Mouse (Mus musculus) midbrain, embryonic 15.5 days (tissue): ENCODE results near the gene Pikfyve. TPM values are rescaled to one million over a fixed set of nuclear protein-coding genes. Genes with fewer than 3 reads are reported as not detected.
A peak's percentile ranks its signal among the peaks of the same experiment; 100 is the strongest.

Experiments used
- ATAC-seq: fragments of 200-750 bp; cut with Nextera tagmentation; replicated peaks from 2 replicates; pipeline ENCODE4 v1.8.0; 2017; ENCODE audit warnings: moderate TSS enrichment
- H3K27ac ChIP-seq: fragments of 300-500 bp; sonication (generic); 2 replicates; pipeline ENCODE4 v1.5.1; 2015; ENCODE audit warnings: mild to moderate bottlenecking, inconsistent platforms
- H3K27me3 ChIP-seq: fragments of 300-500 bp; sonication (generic); replicated peaks from 2 replicates; pipeline ENCODE4 v1.6.1; 2015; ENCODE audit warnings: inconsistent platforms
- H3K36me3 ChIP-seq: fragments of 300-500 bp; sonication (generic); replicated peaks from 2 replicates; pipeline ENCODE4 v1.6.1; 2015; ENCODE audit warnings: inconsistent platforms
- H3K4me1 ChIP-seq: fragments of 300-500 bp; sonication (generic); 2 replicates; pipeline ENCODE4 v1.6.1; 2015; ENCODE audit warnings: inconsistent platforms
- H3K4me2 ChIP-seq: fragments of 300-500 bp; sonication (generic); 2 replicates; pipeline ENCODE4 v1.6.1; 2015; ENCODE audit warnings: inconsistent platforms, mild to moderate bottlenecking, moderate library complexity
- H3K4me3 ChIP-seq: fragments of 300-500 bp; sonication (generic); 2 replicates; pipeline ENCODE4 v1.5.1; 2015; ENCODE audit warnings: mild to moderate bottlenecking, inconsistent platforms
- H3K9ac ChIP-seq: fragments of 300-500 bp; sonication (generic); 2 replicates; pipeline ENCODE4 v1.6.1; 2015; ENCODE audit warnings: mild to moderate bottlenecking, inconsistent platforms
- H3K9me3 ChIP-seq: fragments of 300-500 bp; sonication (generic); 2 replicates; pipeline ENCODE4 v1.6.1; 2016; ENCODE audit warnings: inconsistent platforms
- WGBS: fragments of 180-500 bp; shearing (Covaris S2); methylation state at CpG from one replicate; pipeline ENCODE4 v1.1.7; 2015; ENCODE audit warnings: mixed read lengths; 5-methylcytosine and 5-hydroxymethylcytosine counted together
- polyA plus RNA-seq: library from polyadenylated mRNA; unstranded; fragments of >200 nt; fragmentation: Nextera tagmentation; extraction: Ambion mirVana; gene quantifications from 2 replicates; pipeline ENCODE4 v1.2.1, GENCODE M21; 2015

Pikfyve gene
- polyA plus RNA-seq = 10.6 and 12.8 TPM in 2 replicates

GRCm38 (mm10) chr1:65186287-65187073 is at the start of gene Pikfyve, which contains the start of gene Idh1:
Pikfyve (plus strand) TSS chr1:65186683.
Idh1 (minus strand) TSS chr1:65186500.
- WGBS = 1% methylated on average over 71 of the region's 71 CpGs
- Histone ChIP-seq H3K9ac (peak within 1 kb of the TSS; percentile 85), H3K9me3 (no peaks in the 10 kb centered on the region), H3K27me3 (no peaks in the 10 kb centered on the region), H3K4me1 (peaks cover 17% of the 10 kb centered on the region), H3K27ac (peak within 1 kb of the TSS; percentile 87), H3K4me2 (peak within 1 kb of the TSS; percentile 66), H3K36me3 (no peaks in the 10 kb centered on the region), H3K4me3 (peak within 1 kb of the TSS; percentile 88)
- peak; percentile 100 for ATAC-seq

- ATAC-seq = no peak
- no peak overlapping the region for H3K9ac ChIP-seq
- H3K4me3 ChIP-seq = no peak overlapping the region
- 85% methylated on average over 6 of the region's 6 CpGs for WGBS
- H3K27me3 ChIP-seq = no peaks in the 10 kb centered on the region
- H3K27ac ChIP-seq = no peak overlapping the region
- no peaks in the 10 kb centered on the region for H3K9me3 ChIP-seq
- H3K4me2 ChIP-seq = no peak overlapping the region
- H3K4me1 ChIP-seq = no peaks in the 10 kb centered on the region
- H3K36me3 ChIP-seq = no peaks in the 10 kb centered on the region
These were observed 48.9 kb upstream of the Pikfyve start for GRCm38 (mm10) chr1:65137560-65137959.

- Histone ChIP-seq H3K4me1 (no peaks in the 10 kb centered on the region), H3K4me3 (no peak overlapping the region), H3K9me3 (no peaks in the 10 kb centered on the region), H3K9ac (no peak overlapping the region), H3K27me3 (no peaks in the 10 kb centered on the region), H3K27ac (no peak overlapping the region), H3K4me2 (no peak overlapping the region), H3K36me3 (no peaks in the 10 kb centered on the region)
- ATAC-seq = no peak
- 96% methylated on average over 2 of the region's 2 CpGs for WGBS
These were observed 41.7 kb upstream of the Pikfyve start for GRCm38 (mm10) chr1:65144783-65145182.

GRCm38 (mm10) chr1:65146601-65147000 is 39.9 kb upstream of the Pikfyve start:
- Histone ChIP-seq H3K4me1 (no peaks in the 10 kb centered on the region), H3K36me3 (no peaks in the 10 kb centered on the region), H3K9me3 (no peaks in the 10 kb centered on the region), H3K4me3 (no peak overlapping the region), H3K27me3 (no peaks in the 10 kb centered on the region), H3K9ac (no peak overlapping the region), H3K27ac (no peak overlapping the region), H3K4me2 (no peak overlapping the region)
- ATAC-seq = no peak
- 70% methylated on average over 2 of the region's 2 CpGs for WGBS

GRCm38 (mm10) chr1:65147326-65147725 is 39.2 kb upstream of the Pikfyve start:
- no peak overlapping the region for H3K4me3 ChIP-seq

GRCm38 (mm10) chr1:65147971-65148370 is 38.5 kb upstream of the Pikfyve start:
- H3K27ac ChIP-seq = no peak overlapping the region
- ATAC-seq = no peak
- WGBS = 82% methylated on average over 3 of the region's 3 CpGs

More at GRCm38 (mm10) chr1:65147326-65147725, 39.2 kb upstream of the Pikfyve start:
- no peak overlapping the region for H3K27ac ChIP-seq
- H3K4me1 ChIP-seq = no peaks in the 10 kb centered on the region
- no peaks in the 10 kb centered on the region for H3K36me3 ChIP-seq
- ATAC-seq = no peak
- H3K27me3 ChIP-seq = no peaks in the 10 kb centered on the region
- H3K9ac ChIP-seq = no peak overlapping the region
- no peaks in the 10 kb centered on the region for H3K9me3 ChIP-seq
- H3K4me2 ChIP-seq = no peak overlapping the region
- WGBS = 96% methylated on average over 5 of the region's 5 CpGs

GRCm38 (mm10) chr1:65154814-65155213 is 31.7 kb upstream of the Pikfyve start:
- Histone ChIP-seq H3K4me1 (no peaks in the 10 kb centered on the region), H3K4me3 (no peak overlapping the region), H3K9ac (no peak overlapping the region), H3K27ac (no peak overlapping the region), H3K36me3 (peaks cover 21% of the 10 kb centered on the region), H3K27me3 (no peaks in the 10 kb centered on the region), H3K9me3 (no peaks in the 10 kb centered on the region), H3K4me2 (no peak overlapping the region)
- no peak for ATAC-seq

More at GRCm38 (mm10) chr1:65147971-65148370, 38.5 kb upstream of the Pikfyve start:
- Histone ChIP-seq H3K36me3 (no peaks in the 10 kb centered on the region), H3K4me2 (no peak overlapping the region), H3K4me3 (no peak overlapping the region), H3K9me3 (no peaks in the 10 kb centered on the region), H3K9ac (no peak overlapping the region), H3K4me1 (no peaks in the 10 kb centered on the region), H3K27me3 (no peaks in the 10 kb centered on the region)

GRCm38 (mm10) chr1:65156111-65156510 is 30.4 kb upstream of the Pikfyve start:
- ATAC-seq = no peak
- H3K4me3 ChIP-seq = no peak overlapping the region
- WGBS = 93% methylated on average over 5 of the region's 5 CpGs

GRCm38 (mm10) chr1:65162210-65162609 is 24.3 kb upstream of the Pikfyve start:
- H3K9ac ChIP-seq = no peak overlapping the region
- no peak overlapping the region for H3K4me2 ChIP-seq
- no peak overlapping the region for H3K4me3 ChIP-seq
- WGBS = 97% methylated on average over 1 of the region's 1 CpGs
- ATAC-seq = no peak
- H3K36me3 ChIP-seq = peaks cover 84% of the 10 kb centered on the region
- H3K27ac ChIP-seq = no peak overlapping the region
- no peaks in the 10 kb centered on the region for H3K9me3 ChIP-seq
- H3K4me1 ChIP-seq = no peaks in the 10 kb centered on the region
- H3K27me3 ChIP-seq = no peaks in the 10 kb centered on the region

More at GRCm38 (mm10) chr1:65156111-65156510, 30.4 kb upstream of the Pikfyve start:
- no peak overlapping the region for H3K4me2 ChIP-seq
- H3K4me1 ChIP-seq = no peaks in the 10 kb centered on the region
- H3K9ac ChIP-seq = no peak overlapping the region
- H3K27me3 ChIP-seq = no peaks in the 10 kb centered on the region
- H3K36me3 ChIP-seq = peaks cover 34% of the 10 kb centered on the region
- H3K9me3 ChIP-seq = no peaks in the 10 kb centered on the region
- no peak overlapping the region for H3K27ac ChIP-seq

- Histone ChIP-seq H3K36me3 (peaks cover 59% of the 10 kb centered on the region), H3K9ac (no peak overlapping the region), H3K4me3 (no peak overlapping the region), H3K4me2 (no peak overlapping the region), H3K27me3 (no peaks in the 10 kb centered on the region), H3K9me3 (no peaks in the 10 kb centered on the region), H3K4me1 (peaks cover 8% of the 10 kb centered on the region), H3K27ac (no peak overlapping the region)
- no peak for ATAC-seq
- 94% methylated on average over 1 of the region's 1 CpGs for WGBS
These were observed 19.0 kb upstream of the Pikfyve start for GRCm38 (mm10) chr1:65167496-65167895.

GRCm38 (mm10) chr1:65169536-65169935 is 16.9 kb upstream of the Pikfyve start:
- Histone ChIP-seq H3K27ac (no peak overlapping the region), H3K4me3 (no peak overlapping the region), H3K27me3 (no peaks in the 10 kb centered on the region), H3K4me1 (peaks cover 18% of the 10 kb centered on the region), H3K4me2 (no peak overlapping the region), H3K9ac (no peak overlapping the region), H3K9me3 (no peaks in the 10 kb centered on the region), H3K36me3 (peaks cover 41% of the 10 kb centered on the region)
- ATAC-seq = no peak
- 95% methylated on average over 7 of the region's 7 CpGs for WGBS

- no peak for ATAC-seq
- Histone ChIP-seq H3K27me3 (no peaks in the 10 kb centered on the region), H3K36me3 (peaks cover 37% of the 10 kb centered on the region), H3K4me1 (peaks cover 18% of the 10 kb centered on the region), H3K4me3 (no peak overlapping the region), H3K9ac (no peak overlapping the region), H3K9me3 (no peaks in the 10 kb centered on the region), H3K4me2 (no peak overlapping the region), H3K27ac (no peak overlapping the region)
- 89% methylated on average over 5 of the region's 5 CpGs for WGBS
These were observed 16.5 kb upstream of the Pikfyve start for GRCm38 (mm10) chr1:65169947-65170346.

- ATAC-seq = no peak
- WGBS = 54% methylated on average over 4 of the region's 4 CpGs
- no peak overlapping the region for H3K27ac ChIP-seq
- H3K4me3 ChIP-seq = no peak overlapping the region
- H3K36me3 ChIP-seq = peaks cover 25% of the 10 kb centered on the region
- no peak overlapping the region for H3K4me2 ChIP-seq
- no peak overlapping the region; the same call in 1 of the 2 replicates for H3K9ac ChIP-seq
- H3K9me3 ChIP-seq = no peaks in the 10 kb centered on the region
- H3K27me3 ChIP-seq = no peaks in the 10 kb centered on the region
- peaks cover 30% of the 10 kb centered on the region for H3K4me1 ChIP-seq
These were observed 14.9 kb upstream of the Pikfyve start for GRCm38 (mm10) chr1:65171579-65171978.
